Mouse (Mus musculus) heart, postnatal 4 days (tissue): ENCODE data around the gene Gm10840. TPM values are rescaled to one million over a fixed set of nuclear protein-coding genes. Genes with fewer than 3 reads are reported as not detected.
"Not testable (repeated sequence)": the region's sequence is repeated elsewhere in the genome, so short reads cannot be mapped to it uniquely, and the experiment has no call there.

Experiments
- DNase-seq: peaks from one replicate; pipeline ENCODE4 v3.0.0; 2021
- total RNA-seq, 2 experiments: library from RNA; stranded (reverse); gene quantifications; 2 replicates each; pipeline ENCODE4 v1.2.3; 2021

The Gm10840 gene
- total RNA-seq, result not detected

- DNase-seq, result peak; percentile 34
Measured at GRCm38 (mm10) chr11:106160841-106161721, at the start of gene Gm10840, which contains the start of gene Limd2. Gm10840 (plus strand) TSS chr11:106160850. Limd2 (minus strand) TSS chr11:106160860.

GRCm38 (mm10) chr11:106111688-106112087 lies 49.0 kb upstream of the Gm10840 start:
- no peak for DNase-seq

- DNase-seq, result no peak
Measured at GRCm38 (mm10) chr11:106122221-106122620, 38.4 kb upstream of the Gm10840 start.

- peak; percentile 10 for DNase-seq
Measured at GRCm38 (mm10) chr11:106122736-106123135, 37.9 kb upstream of the Gm10840 start.

- no peak for DNase-seq
Measured at GRCm38 (mm10) chr11:106124784-106125183, 35.9 kb upstream of the Gm10840 start.

- no peak for DNase-seq
Measured at GRCm38 (mm10) chr11:106125827-106126226, 34.8 kb upstream of the Gm10840 start.

DNA sequence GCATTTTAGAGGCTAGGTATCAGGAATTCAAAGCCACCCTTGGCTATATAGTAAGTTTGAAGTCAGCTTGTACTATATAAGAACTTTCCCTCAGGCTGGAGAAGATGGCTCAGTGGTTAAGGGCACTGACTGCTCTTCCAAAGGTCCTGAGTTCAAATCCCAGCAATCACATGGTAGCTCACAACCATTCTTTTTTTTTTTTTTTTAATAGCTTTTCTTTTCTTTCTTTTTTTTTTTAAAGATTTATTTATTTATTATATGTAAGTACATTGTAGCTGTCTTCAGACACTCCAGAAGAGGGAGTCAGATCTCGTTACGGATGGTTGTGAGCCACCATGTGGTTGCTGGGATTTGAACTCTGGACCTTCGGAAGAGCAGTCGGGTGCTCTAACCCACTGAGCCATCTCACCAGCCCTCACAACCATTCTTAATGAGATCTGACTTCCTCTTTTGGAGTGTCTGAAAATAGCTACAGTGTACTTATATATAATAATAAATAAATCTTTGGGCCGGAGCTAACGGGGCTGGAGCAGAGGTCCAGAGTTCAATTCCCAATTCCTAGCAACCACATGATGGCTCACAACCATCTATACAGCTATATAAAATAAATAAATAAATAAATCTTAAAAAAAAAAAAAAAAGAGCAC lies 33.8 kb upstream of the Gm10840 start:
- not testable (repeated sequence) for DNase-seq

DNA sequence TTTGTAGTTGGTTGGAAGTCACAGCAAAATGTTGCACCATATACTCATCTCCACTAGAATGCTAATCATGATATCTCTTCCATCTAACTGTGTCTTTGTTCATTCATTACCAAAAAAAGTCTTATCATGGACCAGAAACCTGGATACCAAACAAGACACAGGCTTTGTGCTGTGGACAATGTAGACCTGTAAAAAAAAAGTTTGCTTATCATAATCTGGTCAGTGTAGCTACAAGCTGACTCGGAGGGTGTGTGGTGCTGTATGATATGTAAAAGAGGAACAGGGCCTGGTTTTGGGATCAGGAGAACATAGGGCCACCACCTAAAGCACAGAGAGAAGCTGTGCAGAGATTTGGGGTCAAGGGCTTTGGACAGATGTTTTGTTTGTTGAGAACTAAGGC lies 31.2 kb upstream of the Gm10840 start:
- DNase-seq, result no peak

DNA sequence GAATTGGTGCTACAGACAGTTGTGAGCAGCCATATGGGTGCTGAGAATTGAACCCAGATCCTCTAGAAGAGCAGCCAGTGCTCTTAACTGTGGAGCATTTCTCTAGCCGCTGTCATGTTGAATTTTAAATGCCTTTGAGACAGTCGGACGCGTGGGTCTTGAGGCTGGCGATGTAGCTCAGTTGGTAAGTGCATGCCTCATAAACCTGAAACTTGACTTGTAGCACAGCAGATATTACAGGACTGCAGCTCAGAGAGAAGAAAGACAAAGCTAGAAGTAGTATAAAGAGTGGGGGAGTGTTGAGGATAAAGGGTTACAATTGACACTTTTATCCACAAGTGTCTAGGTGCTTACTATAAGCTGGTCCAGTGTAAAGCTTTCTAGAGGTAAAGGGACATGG lies 28.1 kb upstream of the Gm10840 start:
- DNase-seq, result no peak

- peak; percentile 90 for DNase-seq
Measured at GRCm38 (mm10) chr11:106134580-106135528, 25.8 kb upstream of the Gm10840 start.

DNA sequence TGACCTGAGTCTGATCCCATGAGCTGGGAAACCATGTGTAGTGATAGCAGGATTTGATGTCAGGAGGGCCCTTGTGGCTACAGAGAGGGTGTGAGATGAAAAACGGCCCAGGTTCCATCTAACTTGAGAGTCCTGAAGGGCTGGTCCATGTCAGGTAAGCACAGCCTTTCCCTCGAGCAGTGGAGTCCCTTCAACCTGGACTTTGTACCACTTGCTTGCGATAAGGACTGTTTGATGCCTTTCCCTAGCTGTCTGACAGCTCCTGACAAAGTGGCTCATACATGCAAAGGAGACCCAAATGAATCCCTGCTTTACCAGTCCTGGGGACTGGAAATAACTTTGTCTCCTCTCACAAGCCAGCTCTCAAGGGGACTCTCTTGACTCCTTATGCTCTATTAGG lies 9.4 kb upstream of the Gm10840 start:
- DNase-seq, result no peak

DNA sequence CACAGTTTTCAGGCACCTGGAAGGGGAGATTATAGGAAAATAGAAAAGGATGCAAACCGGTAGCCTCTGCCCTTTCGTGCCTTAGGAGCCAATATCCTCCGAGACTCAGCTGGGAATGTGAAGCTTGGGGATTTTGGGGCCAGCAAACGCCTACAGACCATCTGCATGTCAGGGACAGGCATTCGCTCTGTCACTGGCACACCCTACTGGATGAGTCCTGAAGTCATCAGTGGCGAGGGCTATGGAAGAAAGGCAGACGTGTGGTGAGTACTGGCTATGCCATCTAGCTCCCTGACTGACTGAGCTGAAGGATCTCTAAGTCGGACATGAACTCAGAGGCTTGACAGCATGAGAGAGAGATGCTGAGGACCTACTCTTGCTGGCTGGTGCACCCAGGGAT lies 8.5 kb upstream of the Gm10840 start:
- no peak for DNase-seq

GRCm38 (mm10) chr11:106154091-106154490 lies 6.6 kb upstream of the Gm10840 start:
- DNase-seq, result no peak

- DNase-seq, result no peak
Measured at GRCm38 (mm10) chr11:106154770-106155169, 5.9 kb upstream of the Gm10840 start.

DNA sequence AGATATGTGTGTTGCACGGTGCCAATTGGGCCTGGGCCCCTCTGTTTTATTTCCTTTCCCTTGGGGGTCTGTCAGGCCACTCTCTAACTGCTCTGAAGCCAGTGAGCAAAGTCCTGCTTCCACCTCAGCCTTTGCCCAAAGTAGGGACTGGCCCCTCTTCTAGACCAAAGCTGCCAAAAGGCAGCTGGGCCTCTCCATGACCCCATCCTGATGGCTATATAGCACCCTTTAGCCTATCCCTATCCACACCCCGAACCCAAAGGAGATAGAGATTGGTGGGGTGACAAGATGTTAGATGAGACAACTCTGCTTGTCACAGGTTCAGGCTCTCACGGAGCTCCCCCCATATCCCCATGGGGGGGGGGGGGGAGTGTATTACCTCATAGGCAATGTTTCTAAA lies 4.9 kb upstream of the Gm10840 start:
- DNase-seq, result peak; percentile 7

- DNase-seq, result no peak
Measured at GRCm38 (mm10) chr11:106156257-106156656, 4.4 kb upstream of the Gm10840 start.

DNA sequence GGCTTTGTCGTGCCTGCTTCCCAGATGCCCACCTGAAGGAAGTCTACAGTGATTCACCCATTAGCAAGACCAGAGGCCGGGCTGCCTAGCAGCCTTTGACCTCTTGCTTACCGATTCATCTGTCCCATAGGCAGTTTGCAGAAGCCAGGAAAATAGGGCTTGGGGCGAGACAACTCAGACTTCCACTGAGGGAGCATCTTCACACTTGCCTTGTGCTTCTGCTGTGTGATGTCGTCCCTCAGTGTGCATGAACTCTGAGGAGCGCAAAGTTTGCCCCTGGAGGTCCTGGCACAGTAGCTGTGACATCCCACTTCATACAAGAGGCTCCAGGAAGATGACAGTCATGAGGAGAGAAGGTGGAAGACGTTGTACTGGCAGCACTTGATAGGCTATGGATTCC lies 3.5 kb upstream of the Gm10840 start:
- DNase-seq, result no peak

GRCm38 (mm10) chr11:106158081-106158929 lies 2.3 kb upstream of the Gm10840 start:
- peak; percentile 29 for DNase-seq

- no peak for DNase-seq
Measured at GRCm38 (mm10) chr11:106158930-106159215, 1.8 kb upstream of the Gm10840 start.

DNA sequence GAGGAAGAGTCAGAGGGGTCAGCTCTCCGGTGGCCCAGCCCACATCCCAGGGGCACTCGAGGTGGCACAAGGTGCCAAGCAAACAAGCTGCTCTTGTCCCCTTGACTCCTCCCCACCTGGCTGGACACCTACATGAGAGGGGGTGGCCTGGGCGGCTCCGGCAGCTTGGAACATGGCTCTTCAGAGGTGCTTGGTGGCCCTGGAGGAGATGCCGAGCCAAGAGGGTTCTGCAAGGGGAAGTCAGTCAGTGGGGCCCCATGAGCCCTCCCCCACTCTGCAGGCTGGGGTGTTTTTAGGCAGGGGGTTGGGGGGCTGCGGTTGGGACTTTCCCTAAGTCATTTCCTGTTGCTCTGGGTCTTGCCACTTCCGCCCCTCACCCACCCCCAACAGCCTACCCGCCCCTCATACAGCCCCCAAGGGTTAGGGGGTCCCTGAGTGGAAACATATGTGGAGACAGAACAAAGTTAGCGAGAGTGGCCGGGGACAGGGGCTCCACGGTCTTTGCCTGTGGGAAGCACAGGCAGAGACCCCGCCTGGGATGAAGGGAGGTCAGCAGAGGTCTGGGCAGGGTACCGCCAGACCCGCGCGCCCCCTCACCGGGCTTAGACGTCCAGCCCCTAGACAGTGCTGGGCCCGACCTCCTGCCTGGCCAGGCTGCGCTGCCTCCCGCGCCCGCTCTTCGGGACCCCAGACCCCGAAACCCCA lies 1.3 kb upstream of the Gm10840 start:
- peak; percentile 40 for DNase-seq
